Mouse (Mus musculus) E14TG2a.4 (cell line): Measurements from ENCODE around the gene Nags.
A peak's percentile ranks its signal among the peaks of the same experiment; 100 is the strongest.

Experiments
- CTCF ChIP-seq: conservative IDR thresholded peaks from 2 replicates; pipeline ENCODE4 v1.5.1; 2014; ENCODE audit warnings: low read length
- NANOG ChIP-seq: IDR thresholded peaks from 2 replicates; pipeline ENCODE4 v1.6.1; 2014; ENCODE audit warnings: borderline replicate concordance, low read length, mixed read lengths
- POU5F1 ChIP-seq: IDR thresholded peaks from 2 replicates; pipeline ENCODE4 v1.6.1; 2014; ENCODE audit warnings: low read length, borderline replicate concordance

GRCm38 (mm10) chr11:102102485-102103258 is 42.6 kb upstream of the Nags start:
- TF ChIP-seq CTCF: peak; percentile 82
- no peak for TF ChIP-seq POU5F1
- no peak for TF ChIP-seq NANOG
